Mouse (Mus musculus): ENCODE results near the gene 2700081O15Rik.
A peak's percentile ranks its signal among the peaks of the same experiment; 100 is the strongest.
"Not testable (repeated sequence)": the region's sequence is repeated elsewhere in the genome, so short reads cannot be mapped to it uniquely, and the experiment has no call there.

The 2700081O15Rik gene

GRCm38 (mm10) chr19:7416834-7417735 is at the start of gene 2700081O15Rik:
2700081O15Rik (plus strand) TSS chr19:7417625.
- DNase-seq (ENCODE audit: extremely low read depth, low read depth, low spot score), result no peak

GRCm38 (mm10) chr19:7369469-7369868 is 48.0 kb upstream of the 2700081O15Rik start:
- not testable (repeated sequence) for DNase-seq (ENCODE audit: extremely low read depth, low read depth, low spot score)

DNA sequence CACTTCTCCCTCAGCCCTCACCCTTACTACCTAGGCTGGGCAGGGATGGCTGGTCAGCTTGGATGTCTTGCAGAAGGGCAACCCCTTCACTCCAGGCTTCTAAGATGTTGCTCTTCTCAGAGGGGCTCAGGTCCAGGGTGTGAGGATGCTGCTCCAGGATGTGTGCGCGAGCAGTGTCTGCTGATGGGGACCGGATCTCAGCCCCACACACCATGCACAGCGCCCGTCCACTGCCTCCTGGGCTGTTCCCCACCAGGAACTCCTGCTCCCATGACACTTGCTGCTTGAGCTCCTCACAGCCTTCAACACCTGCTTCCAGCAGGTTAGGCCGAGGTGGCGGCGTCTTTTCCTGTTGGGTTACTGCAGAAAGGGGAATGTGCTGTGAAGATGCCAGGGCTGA is 42.9 kb upstream of the 2700081O15Rik start:
- no peak for DNase-seq (ENCODE audit: extremely low read depth, low read depth, low spot score)

DNA sequence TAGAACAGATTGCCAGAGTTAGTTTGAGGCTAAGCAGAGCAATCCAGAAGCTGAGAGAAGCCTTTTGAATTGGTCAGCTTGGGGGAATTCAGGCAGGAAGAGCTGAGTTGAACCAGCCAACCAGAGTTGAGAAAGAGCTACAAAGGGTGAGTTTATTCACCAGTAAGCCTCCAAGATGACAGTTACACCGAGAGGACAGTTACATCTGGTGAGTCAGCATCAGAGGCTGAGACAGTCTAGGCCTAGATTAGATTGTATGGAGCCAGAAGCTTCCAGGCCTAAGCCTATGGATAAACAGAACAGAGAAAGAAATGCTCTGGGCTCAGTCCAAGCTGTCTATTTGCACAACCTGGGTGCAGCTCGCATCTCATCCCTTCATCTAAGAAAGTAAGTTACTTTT is 39.8 kb upstream of the 2700081O15Rik start:
- no peak for DNase-seq (ENCODE audit: extremely low read depth, low read depth, low spot score)

DNA sequence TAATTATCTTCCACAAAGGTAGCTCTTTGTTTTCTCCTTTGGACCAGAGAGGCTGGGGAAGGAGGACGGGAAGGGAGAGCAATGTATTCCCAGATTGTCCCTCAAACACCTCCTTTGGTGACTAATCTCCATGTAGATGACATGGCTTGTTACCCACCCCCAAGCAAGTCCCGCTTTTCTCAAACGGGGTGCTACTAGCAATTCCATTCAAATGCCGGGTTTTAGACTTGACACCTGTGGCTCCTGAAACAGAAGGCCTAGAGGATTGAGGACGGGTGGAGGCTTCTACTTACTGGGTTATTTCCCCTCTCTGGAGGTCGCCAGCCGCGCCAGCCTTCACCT is 35.5 kb upstream of the 2700081O15Rik start:
- DNase-seq (ENCODE audit: extremely low read depth, low read depth, low spot score), result no peak

DNA sequence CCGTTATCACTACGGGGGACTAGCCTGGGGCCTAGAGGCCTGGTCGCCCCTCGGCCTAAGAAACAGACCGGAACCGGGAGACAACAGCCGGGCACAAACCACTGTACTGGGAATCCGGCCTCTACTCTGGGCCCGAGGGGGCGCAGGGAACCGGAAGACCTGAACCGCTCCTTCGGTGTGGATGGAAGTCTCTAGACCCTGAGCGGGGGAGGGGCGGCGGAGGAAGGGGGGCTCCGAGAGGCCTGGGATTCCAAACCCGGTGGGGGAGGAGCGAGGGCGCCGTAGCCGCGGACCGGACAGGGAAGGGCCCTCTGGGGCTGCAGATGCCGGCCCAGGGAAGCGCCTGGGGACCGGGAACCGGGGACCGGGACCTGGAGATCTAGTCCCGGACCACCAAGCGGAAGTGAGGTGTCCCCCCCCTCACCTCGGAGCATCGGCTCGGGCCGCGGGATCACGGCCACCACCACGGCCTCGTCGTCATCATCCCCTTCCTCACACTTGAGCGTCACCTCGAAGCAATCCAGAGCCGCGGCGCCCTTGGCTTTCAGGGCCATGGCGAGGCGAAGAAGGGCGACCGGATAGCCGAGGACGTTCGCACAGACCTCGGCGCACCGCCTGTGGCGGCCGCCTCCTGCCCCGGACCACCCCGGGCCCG is 35.0 kb upstream of the 2700081O15Rik start:
- DNase-seq (ENCODE audit: extremely low read depth, low read depth, low spot score), result no peak

DNA sequence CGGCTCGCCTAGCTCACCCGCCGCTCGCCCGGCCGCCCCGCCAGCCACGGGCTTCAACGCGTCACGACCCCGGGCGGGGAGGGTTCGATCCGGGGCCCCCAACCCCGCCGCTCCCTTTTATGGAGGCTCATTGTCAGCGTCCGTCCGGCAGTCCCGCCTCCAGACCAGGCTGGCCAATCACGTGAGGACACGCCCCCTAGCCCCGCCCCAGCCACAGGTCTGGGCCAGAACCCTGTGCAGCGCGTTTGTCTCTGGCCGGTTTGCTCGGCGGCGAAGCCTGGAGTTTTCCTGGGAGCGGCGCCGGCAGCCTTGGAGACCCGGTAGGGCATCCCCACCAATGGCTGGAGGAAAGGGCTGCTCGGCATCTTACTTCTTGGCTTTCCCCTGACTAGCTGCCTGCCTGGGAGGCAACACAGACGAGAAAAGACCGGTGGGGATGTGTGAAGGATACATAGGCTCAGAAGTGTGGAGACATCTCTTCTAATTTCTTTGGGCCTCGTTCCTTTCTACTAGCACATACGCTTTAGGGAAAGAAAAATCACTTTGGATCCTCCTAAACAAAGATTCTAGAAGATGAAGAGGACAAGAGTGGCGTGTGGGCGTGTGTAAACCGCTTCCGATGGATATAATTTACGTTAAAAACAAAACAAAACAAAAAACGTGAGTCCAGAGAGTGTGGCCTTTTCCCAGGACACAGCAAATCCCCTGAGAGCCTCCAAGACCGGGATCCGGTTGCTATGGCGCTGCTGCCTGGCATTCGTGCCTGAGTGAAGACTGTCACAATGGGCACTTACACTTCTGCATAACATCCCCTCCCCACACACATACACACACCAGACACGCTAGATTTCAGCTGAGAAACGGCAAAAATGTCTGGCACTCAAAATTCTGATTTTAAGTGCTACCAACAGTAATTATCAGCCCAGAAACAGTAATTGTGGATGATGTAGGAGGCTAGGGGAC is 34.2 kb upstream of the 2700081O15Rik start, which contains the start of gene Spindoc:
TSS of gene Spindoc (minus strand) at position 92 of the 963 bp plus-strand sequence.
- DNase-seq (ENCODE audit: extremely low read depth, low read depth, low spot score), result peak; percentile 8

- no peak for DNase-seq (ENCODE audit: extremely low read depth, low read depth, low spot score)
Measured at GRCm38 (mm10) chr19:7386042-7386441, 31.4 kb upstream of the 2700081O15Rik start.

GRCm38 (mm10) chr19:7388488-7388887 is 28.9 kb upstream of the 2700081O15Rik start:
- no peak for DNase-seq (ENCODE audit: extremely low read depth, low read depth, low spot score)

- not testable (repeated sequence) for DNase-seq (ENCODE audit: extremely low read depth, low read depth, low spot score)
Measured at GRCm38 (mm10) chr19:7396867-7397826, 20.3 kb upstream of the 2700081O15Rik start.

- not testable (repeated sequence) for DNase-seq (ENCODE audit: extremely low read depth, low read depth, low spot score)
Measured at GRCm38 (mm10) chr19:7398898-7399297, 18.5 kb upstream of the 2700081O15Rik start.

DNA sequence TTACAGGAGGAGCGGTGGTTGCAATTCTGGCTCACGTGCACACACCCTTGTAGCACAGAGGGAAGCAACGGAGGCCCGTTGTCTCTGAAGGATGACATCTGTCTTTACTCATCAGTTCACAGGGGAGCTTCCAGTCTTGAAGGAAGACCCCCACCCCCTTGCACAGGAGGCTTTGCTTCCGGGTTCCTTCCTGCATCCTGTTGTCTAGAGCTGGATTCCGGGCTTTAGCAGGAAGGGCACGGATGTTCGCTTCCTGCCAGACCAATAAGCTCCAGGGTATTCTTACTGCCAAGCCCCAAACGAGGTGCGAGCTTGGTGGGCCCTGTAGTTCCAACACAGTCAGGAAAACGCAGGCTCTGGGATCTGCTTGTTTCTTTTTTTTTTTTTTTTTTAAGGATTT is 16.8 kb upstream of the 2700081O15Rik start:
- no peak for DNase-seq (ENCODE audit: extremely low read depth, low read depth, low spot score)

GRCm38 (mm10) chr19:7404623-7405229 is 12.7 kb upstream of the 2700081O15Rik start:
- DNase-seq (ENCODE audit: extremely low read depth, low read depth, low spot score), result no peak

GRCm38 (mm10) chr19:7412361-7412760 is 5.1 kb upstream of the 2700081O15Rik start:
- no peak for DNase-seq (ENCODE audit: extremely low read depth, low read depth, low spot score)

DNA sequence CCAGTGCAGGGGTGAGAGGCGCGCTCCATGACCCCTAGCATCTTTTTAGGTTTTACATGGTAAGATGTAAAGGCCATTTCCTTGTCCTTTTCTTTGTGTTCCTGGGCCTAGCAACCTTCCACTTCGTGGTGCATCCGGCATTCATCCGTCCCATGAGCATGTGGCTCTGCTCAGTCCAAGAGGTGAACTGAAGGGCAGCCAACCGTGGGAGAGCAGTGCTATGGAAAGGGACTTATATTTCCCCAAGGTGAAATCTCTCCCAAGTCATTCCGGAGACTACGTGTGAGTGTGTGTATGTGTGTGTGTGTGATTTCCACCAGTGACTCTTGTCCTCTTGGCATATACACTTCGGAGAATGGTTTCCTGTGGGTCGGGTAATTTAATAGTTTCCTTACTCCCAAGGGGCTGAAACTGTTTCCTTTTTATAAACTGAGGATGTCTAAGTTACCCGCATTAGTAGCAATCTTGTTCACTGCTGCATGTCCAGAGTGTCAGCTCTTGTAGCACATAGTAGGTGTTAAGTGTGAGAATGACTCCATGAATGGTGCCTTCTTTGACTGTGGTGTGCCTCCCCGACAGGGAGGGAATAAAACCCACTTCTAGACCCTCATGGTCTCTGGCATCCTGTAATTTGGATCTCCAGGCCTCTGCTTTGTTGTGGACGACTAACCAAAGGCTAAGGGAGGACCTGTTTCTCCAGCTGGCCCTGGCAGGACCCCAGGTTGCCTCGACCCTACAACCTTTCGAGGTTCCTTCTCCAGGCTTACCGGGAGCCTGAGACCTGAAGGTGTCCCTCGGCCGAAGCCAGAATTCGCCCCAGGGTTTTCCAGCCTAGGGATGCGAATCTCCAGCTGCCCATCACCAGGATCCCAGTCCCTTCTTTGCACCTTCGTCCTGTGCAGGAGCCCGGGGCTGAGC is 1.2 kb upstream of the 2700081O15Rik start:
- DNase-seq (ENCODE audit: extremely low read depth, low read depth, low spot score), result no peak

DNA sequence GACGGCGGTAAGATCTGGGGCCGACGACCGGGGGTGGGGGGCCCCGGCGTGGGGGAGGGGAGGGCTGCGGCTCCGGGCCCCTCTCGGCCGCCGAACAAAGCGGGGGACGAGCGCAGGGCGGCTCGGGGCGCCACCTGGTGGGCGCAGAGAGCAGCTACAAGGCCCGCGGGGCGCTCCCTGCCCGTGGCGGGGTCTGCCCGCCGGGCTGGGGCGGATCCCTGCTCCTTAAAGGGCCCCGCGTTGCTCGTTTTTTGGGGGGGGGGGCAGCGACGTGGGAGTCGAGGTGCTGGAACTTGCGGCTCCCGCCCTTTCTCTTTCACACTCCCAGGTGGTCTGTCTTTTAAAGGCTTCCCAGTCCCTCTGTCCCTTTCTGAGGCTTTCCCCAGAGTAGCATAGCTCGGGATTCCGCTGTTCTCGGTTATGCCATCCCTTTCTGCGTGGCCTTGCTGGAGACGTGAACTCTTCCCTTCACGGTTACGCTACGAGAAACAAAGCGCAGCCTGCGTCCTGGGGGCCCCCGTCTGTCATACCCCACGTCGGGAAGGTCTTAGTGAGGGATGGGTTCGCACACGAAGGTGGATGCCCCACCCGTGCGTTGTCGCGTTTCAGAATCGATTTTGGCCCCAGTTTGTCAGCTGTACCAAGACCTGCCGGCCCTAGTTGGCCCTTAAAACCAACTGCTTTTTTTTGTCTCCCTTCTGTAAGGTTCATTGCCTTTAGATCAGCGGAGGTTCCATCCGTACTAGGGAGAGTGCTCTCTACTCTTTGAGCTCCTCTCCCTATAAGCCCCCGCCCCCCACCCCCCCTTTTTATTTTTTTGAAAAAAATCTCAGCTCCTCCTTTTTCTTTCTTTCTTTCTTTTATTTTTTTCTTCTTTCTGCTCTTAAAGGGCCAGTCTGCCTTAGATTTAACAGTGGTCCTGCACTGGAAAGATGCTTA is 755 bp downstream of the 2700081O15Rik start:
- DNase-seq (ENCODE audit: extremely low read depth, low read depth, low spot score), result no peak

DNA sequence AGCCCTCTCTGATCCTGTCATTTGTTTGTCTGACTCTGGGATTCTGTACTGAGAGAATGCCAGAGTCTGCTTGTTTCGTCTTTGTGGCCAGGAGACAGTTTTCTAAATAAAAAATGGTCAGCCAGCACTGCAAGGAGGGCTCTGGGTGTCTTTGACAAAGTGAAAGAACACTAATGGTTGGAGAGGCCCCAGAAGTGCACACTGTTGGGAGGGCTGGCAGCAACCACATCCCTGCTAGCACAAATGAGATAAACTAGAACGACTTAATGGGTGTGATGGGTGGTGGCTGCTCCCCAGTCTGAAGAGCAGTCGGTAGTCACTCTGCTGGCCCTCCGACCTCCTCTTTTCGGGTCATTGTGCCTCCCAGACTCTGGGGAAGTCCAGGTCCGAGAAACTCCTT is 1.7 kb downstream of the 2700081O15Rik start:
- no peak for DNase-seq (ENCODE audit: extremely low read depth, low read depth, low spot score)
